Mouse (Mus musculus) kidney, postnatal 25 days (tissue): Measurements from ENCODE around the gene Grin2a.

Experiments
- DNase-seq, 2 experiments: peaks; one replicate each; pipeline ENCODE4 v3.0.0; 2021; ENCODE audit warnings: mixed read lengths in 2 of 2

Gene Grin2a

DNA sequence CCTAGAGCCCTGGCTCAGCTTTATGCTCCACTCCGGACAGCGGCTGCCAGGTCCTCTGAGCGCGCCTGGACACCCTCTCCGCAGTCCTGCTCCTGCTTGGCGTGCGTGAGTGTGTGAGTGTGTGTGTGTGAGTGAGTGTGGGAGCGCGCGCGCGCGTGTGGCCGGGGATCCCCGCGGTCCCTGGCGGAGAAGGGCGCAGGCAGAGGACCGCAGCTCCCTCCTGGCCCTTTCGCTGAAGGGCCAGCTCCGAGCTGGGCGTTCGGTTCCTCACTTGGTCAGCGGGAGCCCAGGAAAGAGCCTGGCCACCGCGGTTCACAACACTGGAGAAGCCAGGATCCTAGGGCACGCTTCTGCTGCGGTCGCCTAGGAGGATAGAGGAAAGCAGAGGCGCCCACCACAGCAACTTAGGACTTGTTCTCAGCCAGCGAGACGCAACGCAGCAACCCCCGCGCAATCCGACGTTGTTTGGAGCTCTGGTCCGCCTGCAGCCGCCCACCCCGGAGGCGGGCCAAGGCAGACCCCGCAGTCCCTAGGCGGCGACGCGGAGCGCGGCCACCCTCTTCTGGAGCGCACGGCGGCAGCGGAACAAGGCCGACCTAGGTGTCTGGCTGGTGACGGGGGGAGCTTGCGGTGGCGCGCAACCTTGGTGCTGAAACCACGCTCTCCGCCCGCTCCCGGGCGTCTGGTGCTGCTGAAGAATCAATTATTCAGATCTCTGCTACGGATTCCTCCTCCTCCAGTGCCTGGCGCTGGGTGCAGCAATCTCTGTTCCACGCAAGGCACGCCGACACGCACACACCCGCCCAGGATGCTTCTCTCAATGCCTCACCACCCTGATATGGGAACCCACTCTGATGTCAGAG is at the start of gene Grin2a:
Grin2a (minus strand) TSS at position 610 of the 863 bp plus-strand sequence.
- no peak for DNase-seq

DNA sequence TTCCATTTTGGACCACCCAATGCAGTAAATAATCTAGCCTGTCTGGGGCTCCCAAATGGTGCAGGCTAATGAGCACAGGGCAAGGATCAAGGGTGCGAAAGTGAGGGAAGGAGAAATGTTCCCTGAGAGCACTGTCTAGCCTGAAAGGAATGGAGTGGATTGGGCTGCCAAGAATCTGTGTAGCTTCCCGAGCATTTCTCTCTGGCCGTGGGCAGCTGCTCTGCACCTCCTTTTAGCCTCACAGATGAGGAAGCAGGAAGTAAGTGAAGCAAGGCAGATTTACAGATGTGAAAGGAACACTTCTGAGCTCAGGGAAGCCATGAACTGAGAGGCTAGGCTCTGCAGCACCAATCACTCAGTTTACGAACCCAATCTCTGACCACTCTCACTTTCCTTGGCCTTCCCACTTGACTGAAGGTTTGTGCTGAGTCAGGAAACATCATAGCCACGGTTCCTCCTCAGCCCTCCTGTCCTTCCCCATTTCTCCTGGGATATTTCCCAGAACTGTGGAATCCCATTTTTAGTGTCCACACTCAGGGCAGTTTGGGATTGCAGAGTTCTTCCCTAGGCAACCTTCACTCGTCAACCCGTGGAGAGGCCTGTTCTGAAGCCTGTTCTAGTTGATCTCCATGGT is 40.3 kb upstream of the Grin2a start:
- no peak for DNase-seq

DNA sequence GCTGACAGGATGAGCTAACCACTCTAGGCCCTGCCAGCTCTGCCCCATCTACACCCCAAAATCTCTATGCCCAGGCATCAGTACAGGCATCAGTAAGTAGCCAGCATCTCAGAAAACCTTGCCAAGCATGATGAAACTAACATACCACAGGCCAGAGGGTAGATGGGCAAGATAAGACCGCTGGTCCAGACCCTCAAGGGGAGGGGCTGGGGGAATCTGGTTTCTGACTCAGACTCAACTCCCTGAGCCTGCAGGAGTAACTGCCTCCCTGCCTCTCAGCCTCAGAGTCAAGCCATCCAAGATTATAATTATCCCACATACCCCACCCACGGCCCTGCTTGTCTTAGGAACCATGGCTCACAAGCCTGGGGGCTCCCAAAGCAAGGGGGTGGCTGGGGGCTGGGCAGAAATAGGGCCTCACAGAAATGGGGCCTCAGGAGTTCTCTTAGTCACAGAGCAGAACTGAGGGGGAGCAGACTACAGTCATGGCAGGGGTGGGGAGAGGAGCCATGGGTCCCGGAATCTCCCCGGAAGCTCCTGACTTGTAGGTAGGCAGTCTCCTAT is 38.1 kb upstream of the Grin2a start:
- DNase-seq: no peak

DNA sequence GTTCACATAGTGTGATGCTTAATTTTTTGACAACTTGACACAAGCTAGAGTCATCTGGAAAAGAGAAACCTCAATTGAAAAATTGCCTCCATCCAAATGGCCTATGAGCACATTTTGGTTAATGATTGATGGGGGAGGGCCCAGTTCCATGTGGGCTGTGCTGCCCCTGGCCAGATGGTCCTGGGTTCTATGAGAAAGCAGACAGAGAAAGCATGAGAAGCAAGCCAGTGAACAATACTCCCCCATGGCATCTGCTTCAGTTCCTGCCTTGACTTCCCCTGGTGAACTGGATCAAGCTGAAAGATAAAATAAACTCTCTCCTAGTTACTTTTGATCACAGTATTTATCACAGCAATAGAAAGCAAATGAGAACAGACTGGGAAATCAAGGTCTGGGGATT is 36.5 kb upstream of the Grin2a start:
- no peak for DNase-seq

DNA sequence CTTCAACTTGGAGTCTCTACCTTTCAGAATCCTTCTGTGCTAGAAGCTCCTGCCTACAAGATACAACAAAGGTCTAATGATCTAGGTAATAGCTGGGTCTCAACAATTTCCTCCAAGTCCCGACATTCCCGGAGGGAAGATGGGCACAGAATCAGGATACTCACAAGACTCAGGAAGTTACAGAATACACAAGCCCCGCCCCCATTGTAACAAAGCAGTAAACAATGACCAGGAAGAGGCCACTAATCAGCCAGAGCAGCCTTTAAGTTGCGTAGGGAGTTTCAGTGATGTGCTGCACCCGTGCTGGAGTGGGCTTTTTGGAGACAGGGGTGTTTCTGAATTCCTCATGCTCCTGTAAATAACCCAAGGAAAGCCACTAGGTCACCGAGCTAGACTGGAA is 31.4 kb upstream of the Grin2a start:
- DNase-seq: no peak

DNA sequence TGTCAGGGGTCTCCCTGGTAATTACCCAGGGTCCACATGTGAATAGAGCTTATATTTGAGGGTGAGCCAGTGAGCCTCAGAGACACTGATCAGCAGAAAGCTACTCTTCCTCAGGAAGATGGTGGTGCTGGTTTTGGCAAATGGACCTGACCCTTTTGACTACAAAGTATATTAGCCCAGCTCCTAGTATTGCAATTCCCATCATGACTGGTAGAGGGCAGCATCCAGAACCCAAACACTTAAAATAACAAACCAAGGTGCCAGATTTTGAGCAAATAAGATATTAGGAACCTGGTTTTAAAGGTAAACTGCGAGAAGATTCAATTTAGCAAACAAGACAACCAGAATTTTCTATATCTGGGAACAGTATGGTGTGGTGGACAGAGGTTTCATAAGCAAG is 14.4 kb upstream of the Grin2a start:
- DNase-seq: no peak

DNA sequence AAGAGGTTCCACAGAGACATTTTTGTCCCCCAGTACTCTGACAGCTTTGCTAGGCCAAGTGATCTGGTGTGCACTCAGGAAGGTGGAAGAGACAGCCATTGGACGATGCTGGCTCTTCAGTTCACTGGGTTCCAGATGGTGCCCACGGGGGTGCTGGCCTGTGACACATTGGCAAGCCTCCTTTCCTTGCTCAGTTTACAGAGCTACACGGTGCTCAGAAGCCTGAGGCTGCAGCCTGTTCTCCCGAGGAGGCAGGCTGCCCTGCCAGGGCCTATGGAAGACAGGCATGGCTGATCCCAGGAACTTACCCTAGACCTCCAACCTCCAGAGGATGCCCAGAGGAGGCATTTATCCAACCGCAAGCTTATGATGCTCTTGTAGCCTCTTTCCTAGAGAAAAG is 10.2 kb upstream of the Grin2a start:
- no peak for DNase-seq

DNA sequence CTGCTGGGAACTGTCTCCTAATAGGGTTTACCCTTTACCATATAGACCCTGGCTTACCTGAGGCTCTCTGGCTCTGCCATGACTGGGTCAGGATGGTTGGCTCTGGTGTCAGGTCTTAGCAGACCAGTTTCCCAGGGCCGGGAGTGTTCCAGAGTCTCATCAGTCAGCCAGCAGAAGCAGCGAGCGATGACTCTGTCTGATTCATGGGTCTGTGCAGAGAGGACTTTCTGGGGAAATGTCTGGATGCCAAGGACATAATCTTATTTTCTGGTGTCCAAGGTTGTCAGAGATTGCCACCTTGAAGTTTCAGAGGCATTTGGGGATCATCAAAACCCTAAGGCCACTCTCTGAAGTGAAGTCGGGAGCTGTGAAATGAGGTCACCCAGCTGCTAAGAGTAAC is 8.7 kb upstream of the Grin2a start:
- DNase-seq: no peak

DNA sequence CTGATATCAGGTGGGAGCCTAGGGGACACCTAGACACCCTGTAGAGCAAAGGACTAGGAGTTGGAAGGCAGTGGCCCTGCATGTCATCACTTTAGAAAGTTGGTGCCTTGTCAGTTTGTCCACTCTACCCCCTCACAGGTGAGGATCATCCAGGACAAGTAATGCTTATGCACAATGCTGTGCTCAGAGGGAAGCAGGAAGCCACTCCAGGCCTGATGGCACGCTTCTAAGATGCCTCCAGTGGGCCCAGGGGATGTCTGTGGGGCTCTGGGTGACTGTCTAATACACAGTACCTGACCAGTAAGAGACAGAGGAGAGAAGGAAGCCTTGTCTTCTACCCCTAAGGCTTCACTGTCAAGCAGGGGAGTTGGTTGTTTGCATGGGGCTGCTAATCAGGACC is 7.6 kb upstream of the Grin2a start:
- DNase-seq: no peak

DNA sequence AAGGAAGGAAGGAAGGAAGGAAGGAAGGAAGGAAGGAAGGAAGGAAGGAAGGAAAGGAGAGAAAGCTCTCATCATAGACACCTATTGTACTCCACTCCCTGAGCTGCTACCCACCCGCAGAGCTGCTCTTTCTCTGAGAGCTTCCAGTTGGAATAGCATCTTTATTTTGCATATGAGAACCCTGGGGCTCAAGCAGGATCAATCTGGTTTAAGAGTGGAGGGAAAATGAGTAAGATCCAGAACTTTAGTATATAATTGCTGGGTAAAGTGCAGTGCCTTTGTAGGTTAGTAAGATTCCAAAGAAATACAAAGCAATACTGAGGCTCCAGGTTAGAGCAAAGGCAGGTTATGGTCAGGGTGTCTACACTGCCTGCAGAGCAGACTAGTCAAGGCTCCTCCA is 6.2 kb upstream of the Grin2a start:
- no peak for DNase-seq

DNA sequence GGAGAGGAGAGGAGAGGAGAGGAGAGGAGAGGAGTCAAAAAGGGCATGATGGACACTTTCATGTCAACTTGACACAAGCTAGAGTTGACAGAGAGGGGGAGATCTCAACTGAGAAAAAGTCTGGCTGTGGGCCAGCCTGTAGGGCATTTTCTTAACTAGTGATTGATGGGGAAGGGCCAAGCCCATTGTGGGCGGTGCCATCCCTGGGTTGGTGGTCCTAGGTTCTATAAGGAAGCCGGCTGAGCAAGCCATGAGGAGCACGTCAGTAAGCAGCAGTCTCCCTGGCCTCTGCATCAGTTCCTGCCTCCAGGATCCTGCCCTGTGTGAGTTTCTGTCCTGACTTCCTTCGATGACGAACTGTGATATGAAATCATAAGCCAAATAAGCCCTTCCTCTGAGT is 4.6 kb upstream of the Grin2a start:
- DNase-seq: no peak

DNA sequence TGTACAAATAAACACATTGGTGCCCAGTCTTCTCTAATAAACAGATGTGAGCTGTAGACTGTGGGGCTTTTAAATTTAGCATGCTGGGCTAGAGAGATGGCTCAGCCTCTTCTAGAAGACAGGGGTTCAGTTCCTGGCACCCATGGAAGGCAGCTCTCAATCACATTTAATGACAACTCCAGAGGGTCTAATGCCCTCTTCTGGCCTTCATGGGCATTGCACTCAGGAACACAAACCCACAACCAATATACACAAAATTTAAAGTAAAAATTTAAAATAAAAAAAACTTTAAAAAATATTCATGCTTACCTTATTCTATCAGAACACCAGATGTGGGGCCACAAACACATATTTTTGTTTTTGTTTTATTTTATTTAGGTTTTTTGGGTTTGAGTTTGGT is 2.6 kb upstream of the Grin2a start:
- no peak for DNase-seq

DNA sequence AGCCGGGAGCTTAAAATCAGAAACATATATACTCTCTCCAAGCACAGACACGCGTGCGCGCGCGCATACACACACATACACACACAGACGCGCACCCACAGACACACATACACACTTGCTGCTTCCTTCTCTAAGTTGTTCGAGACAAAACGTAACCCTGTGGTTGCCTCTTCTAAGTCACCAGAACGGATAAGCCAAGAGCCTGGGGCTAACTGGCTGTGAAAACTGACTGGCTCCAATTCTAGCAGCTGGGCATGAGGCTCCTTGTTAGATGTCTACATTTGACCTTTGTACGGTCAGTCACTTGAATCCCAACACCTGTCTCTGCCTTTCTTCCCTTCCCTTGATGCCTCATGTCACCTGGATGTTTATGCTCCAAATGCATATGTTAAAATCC is 452 bp upstream of the Grin2a start:
- no peak for DNase-seq

DNA sequence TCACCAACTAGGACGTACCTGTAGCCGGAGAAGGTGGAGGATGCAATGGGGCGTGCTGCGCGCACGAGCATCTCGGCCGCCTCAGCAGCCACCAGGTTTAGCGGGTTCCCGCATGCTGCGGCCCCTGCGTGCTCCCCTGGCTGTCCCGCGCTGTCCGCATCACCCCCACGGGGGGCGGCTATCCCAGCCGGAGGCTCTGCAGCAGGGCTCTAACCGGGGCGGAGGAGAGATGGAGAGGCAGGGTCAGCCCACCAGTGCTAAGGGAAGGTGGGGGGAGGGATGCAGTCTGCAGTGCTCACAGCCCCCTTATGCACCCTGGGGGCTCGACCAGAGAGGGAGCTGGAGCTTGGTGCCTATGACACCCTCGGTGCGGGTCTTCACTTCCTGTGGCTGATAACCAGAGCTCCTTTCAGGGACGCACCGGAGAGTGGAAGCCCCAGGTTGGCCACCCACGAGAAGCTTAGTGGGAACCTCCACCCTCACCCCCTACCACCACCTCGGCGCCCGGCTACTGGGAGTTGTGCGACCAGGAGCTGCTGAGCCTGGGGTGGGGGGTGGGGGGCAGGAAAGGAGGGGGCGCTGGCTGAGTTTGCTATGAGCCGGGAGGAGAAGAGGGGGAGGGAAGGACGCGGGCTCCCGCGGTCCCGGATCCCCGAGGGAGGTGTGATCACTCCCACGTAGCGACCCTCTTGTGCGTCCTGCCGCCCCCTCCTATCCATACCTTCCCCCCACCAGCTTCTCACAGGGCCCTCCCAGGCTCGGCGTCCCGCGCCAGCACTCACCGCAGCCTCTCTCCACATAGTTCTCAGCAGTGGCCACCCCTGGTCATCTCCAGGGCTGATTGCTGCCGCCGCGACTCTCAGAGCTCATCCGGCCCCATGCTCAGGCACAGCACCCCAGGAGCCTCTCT is 1.1 kb downstream of the Grin2a start:
- no peak for DNase-seq

DNA sequence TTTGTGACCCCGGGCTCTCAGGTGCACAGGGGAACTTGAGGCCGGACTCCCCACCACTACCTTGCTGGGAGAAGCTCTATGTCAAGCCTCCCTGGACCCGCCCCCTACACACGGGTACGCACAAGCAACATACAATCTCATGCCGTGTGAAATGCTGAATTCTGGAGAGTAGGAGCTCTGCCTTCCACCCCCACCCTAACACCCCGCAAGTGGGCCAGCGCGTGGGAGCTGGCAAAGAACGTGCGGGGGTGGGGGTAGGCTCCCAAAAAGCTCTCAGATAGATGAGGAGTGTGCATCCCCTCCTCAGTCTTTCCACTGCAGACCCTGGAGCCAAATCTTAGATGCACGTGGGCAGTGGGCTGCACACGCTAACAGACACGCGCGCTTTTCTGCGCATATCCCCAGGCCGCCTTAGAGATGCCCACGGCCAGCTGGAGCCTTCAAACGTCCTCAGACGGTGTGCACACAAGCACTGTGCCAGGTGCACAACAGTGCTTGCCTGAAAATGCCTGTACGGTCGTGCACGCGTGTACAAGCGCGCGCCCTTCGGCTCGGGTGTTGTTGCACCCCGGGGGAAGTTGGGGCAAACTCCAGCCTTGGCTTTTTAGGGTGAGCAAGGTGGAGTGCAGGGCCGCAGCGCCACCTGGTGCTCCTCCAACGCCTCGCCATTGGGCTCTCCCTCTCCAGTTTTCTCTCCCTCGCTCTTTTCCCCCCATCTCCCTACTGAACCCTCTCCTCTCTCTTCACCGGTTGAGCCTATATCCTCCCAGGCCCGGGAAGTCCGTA is 1.9 kb downstream of the Grin2a start:
- DNase-seq: peak; percentile 41 to 47

DNA sequence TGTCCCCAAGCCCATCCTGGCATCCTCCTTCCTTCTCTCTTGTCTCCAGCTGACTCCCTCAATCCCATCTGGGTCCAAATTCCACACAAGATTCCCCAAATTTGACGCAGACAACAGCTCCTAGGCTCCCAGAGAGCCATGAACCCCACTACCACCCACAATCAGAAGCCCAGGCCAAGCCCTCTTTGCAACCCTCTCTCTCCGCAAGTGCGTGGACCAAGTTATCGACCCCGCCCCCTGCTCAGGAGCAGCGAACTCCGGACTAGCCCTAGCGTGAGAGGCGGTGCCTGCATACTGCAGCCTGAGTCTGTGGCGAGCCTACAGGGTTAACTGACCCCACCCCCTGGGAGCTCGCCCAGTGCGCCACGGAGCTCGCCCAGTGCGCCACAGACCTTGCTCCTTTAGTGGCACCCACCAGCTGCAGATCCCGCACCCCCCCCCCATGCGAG is 2.6 kb downstream of the Grin2a start:
- DNase-seq: no peak

DNA sequence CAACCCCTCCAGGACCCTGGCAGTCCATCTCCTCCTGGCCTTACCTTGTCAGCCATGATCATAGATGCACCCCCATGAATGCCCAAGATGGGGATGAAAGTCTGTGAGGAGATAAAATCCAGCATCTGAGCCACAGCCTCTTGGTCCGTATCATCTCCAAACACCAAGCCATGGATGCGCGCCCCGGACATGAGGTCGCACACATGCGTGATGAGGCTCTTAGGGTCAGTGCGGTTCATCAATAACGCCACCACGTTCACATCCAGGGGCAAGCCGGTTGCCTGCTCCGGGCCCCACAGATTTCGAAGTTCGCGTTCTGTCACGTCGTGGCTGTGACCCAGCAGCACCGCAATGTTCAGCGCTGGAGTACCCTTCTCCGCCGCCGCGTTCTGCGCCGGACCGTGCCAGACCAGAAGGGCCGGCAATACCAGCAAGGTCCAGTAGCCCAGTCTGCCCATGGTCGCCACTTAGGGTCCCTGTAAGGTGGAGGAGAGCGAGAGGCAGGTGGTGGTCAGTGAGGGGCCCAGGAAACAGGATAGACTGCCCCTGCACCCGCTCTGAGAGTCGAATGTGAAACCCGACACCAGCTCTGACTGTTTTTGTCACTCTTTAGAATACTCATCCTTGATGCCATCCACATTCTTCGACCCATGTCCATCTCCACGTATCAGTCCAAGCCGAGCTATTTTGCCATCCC is 3.1 kb downstream of the Grin2a start:
- no peak for DNase-seq

DNA sequence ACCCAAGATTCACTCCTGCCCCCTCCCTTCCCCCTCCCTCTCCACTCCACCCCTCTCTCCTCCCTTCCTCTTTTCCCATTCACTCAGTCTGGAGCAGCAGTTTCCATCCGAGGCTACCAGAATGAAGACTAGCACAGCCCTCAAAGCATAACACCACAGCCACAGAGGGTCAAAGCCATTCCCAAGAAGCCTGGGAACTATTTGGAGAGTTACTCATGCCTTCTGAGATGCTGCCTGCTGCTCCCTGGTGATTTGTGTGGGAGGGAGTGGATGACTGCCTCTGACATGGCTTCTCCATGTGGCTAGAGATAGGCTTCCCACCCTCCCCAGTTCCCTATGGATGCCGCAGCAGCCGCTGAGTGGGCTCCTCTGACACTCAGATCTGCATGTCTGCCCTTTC is 10.3 kb downstream of the Grin2a start:
- DNase-seq: no peak

DNA sequence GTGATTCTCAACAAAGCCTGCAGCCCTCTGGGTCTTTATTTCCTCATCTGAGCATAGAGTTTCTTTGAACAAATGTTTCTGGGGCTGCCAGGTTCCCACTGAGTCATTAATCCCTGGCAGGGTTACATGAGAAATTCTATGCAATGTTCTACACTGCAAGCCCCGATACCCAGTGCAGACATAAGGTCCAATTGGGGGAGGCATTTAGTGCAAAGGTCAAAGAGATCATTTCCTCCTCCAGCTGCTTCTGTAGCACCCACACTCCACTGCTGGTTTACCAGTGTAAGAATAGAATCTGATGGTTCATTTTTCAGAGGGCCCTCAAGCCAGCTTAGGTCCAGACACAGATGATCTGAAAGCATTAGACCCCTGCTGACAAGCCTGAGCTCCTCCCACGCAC is 14.7 kb downstream of the Grin2a start:
- DNase-seq: no peak

DNA sequence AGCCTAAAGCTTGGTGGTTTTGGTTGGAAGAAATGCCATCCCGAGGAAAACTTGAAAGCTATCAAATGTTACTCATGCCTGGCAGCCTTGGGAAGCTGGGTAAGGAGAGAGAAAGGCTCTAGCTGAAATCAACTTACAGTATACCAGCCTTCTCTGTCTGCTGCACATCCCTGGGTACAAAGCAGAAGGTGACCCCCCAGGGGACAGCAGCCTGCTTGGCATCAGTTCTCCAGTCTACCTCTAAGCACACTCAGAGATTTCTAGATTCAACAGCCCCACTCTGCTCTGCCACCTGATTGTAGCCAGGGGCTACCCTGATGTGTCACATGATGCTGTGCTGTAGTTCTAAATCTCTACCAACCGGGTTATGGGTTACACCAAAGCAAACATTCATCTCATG is 17.2 kb downstream of the Grin2a start:
- DNase-seq: no peak

DNA sequence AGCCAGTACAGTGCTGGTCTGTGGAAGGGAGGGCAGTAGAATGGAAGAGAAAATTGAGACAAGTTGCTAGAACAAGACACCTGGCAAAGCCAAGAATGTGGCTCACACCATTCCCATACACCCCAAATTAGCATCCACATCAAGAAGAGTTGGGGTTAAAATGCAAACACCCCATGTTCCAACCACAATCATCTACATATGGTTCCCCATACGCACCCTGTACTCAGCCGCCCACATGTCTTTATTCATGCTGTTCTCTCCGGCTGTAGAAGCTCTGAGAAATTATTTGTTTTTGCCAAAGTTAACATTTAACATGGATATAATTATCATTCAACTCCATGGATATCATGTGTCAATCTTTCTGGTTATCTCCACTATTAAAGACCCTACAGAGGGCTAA is 22.7 kb downstream of the Grin2a start:
- DNase-seq: no peak

DNA sequence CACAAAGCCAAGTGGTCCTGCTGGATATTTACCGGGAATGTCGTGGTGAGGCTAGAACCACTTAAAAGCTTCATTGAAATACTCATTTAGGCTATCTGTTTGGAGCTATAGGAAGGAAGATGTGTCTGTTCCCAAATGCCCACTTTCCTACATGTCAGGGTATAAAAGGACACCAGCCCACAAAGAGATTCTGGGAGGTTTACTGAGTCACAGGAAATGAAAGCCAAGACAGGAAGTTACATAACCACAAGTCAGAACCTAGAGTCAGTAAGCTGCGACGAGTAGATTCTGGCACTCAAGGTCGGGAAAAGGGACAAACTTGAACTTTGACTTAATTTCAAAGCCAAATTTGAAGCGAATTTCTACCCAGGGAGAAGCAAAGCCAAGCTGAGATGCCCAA is 30.9 kb downstream of the Grin2a start:
- DNase-seq: no peak
